Mouse (Mus musculus) neural tube, embryonic 15.5 days (tissue): ENCODE results near the gene Snx30. TPM values are rescaled to one million over a fixed set of nuclear protein-coding genes. Genes with fewer than 3 reads are reported as not detected.

Experiments used
- ATAC-seq: fragments of 200-750 bp; cut with Nextera tagmentation; 2 replicates; pipeline ENCODE4 v1.8.0; 2017; ENCODE audit warnings: mild to moderate bottlenecking, moderate TSS enrichment, moderate library complexity; ENCODE audit not compliant: low FRiP score
- H3K27ac ChIP-seq: fragments of 300-500 bp; sonication (generic); replicated peaks from 2 replicates; pipeline ENCODE4 v1.5.1; 2015; ENCODE audit warnings: mild to moderate bottlenecking, inconsistent platforms
- H3K27me3 ChIP-seq: fragments of 300-500 bp; sonication (generic); replicated peaks from 2 replicates; pipeline ENCODE4 v1.6.1; 2015; ENCODE audit warnings: inconsistent platforms
- H3K36me3 ChIP-seq: fragments of 300-500 bp; sonication (generic); 2 replicates; pipeline ENCODE4 v1.6.1; 2015; ENCODE audit warnings: inconsistent platforms
- H3K4me1 ChIP-seq: fragments of 300-500 bp; sonication (generic); 2 replicates; pipeline ENCODE4 v1.6.1; 2015; ENCODE audit warnings: inconsistent platforms
- H3K4me2 ChIP-seq: fragments of 300-500 bp; sonication (generic); 2 replicates; pipeline ENCODE4 v1.6.1; 2015; ENCODE audit warnings: inconsistent platforms, mild to moderate bottlenecking, moderate library complexity
- H3K4me3 ChIP-seq: fragments of 300-500 bp; sonication (generic); replicated peaks from 2 replicates; pipeline ENCODE4 v1.5.1; 2015; ENCODE audit warnings: mild to moderate bottlenecking, inconsistent platforms
- H3K9ac ChIP-seq: fragments of 300-500 bp; sonication (generic); replicated peaks from 2 replicates; pipeline ENCODE4 v1.6.1; 2015; ENCODE audit warnings: mild to moderate bottlenecking, inconsistent platforms
- H3K9me3 ChIP-seq: fragments of 300-500 bp; sonication (generic); replicated peaks from 2 replicates; pipeline ENCODE4 v1.6.1; 2016; ENCODE audit warnings: inconsistent platforms
- WGBS: fragments of 180-500 bp; shearing (Covaris S2); methylation state at CpG from one replicate; pipeline ENCODE4 v1.1.7; 2015; ENCODE audit warnings: mixed read lengths; 5-methylcytosine and 5-hydroxymethylcytosine counted together
- polyA plus RNA-seq: library from polyadenylated mRNA; unstranded; fragments of >200 nt; fragmentation: Nextera tagmentation; extraction: Ambion mirVana; gene quantifications from 2 replicates; pipeline ENCODE4 v1.2.1, GENCODE M21; 2015

Gene Snx30
- polyA plus RNA-seq, 1 experiment from 2014 or later = 17.8 TPM

DNA sequence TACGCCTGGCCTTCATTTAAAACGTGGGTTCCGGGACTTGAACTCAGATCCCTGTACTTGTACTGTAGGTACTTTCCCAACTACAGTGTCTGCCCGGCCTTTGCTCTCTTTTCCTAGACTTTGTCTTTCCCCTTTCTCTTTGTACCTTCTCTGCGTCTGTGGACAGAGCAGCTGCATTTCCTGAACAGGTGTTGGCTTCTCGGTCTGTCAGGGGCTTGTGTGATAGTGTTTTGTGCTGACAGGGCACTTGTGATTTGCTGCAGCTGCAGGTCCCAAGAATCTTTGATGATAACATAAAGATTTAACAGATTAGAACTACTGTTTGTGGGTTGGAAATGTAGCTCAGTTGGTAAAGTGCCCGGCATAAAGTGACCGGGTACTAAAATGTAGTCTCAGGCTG is 73.0 kb downstream of the Snx30 start:
- no peaks in the 10 kb centered on the region; the same call in 1 of the 2 replicates for H3K4me1 ChIP-seq
- H3K9me3 ChIP-seq = no peaks in the 10 kb centered on the region
- no peaks in the 10 kb centered on the region for H3K27me3 ChIP-seq
- H3K36me3 ChIP-seq = peaks cover 38% of the 10 kb centered on the region
- ATAC-seq = no peak
- H3K4me3 ChIP-seq = no peak overlapping the region
- H3K9ac ChIP-seq = no peak overlapping the region
- no peak overlapping the region for H3K4me2 ChIP-seq
- H3K27ac ChIP-seq = no peak overlapping the region
- WGBS = 94% methylated on average over 8 of the region's 8 CpGs

DNA sequence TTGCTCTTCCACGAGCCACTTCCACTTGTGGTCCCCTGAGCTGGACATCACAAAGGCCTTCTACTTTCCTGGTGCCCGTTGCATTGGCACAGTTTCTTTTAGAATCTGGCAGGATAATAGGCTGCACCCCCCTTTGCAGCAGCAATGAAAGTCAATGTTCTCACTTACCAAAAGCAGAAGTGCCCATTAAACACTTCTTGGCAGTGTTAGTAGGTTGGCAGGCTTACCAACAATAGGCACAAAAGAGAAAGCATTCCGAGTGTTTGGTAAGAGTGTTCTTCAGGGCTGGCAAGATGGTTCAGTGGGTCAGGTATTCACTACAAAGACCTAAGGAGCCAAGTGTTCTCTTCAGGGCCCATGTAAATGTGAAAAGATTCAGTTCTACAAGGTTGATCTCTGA is 73.8 kb downstream of the Snx30 start:
- Histone ChIP-seq H3K9me3 (no peaks in the 10 kb centered on the region), H3K9ac (no peak overlapping the region), H3K27me3 (no peaks in the 10 kb centered on the region), H3K4me1 (no peaks in the 10 kb centered on the region; the same call in 1 of the 2 replicates), H3K4me2 (no peak overlapping the region), H3K36me3 (peaks cover 38% of the 10 kb centered on the region), H3K4me3 (no peak overlapping the region), H3K27ac (no peak overlapping the region)
- no peak for ATAC-seq
- 73% methylated on average over 3 of the region's 3 CpGs for WGBS

DNA sequence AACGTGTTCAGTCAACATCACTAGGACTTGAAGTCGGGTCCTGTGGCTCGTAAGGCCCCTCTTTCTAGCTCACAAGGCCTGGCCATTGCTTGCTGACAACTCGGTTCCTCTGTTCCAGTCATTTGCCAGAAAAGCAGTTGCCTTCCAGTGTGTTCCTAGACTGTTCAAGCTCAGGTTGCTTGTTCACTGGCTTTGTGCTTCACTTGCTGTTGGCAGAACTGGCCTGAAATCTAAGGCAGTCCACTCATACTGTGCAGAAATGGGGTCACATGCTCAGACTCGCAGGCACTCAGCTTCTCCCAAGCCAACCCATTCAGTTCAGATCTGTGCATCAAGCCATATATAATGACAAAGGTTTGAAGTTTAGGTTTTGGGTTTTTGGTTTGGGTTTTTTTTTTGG is 75.1 kb downstream of the Snx30 start:
- Histone ChIP-seq H3K9me3 (no peaks in the 10 kb centered on the region), H3K9ac (no peak overlapping the region), H3K27ac (no peak overlapping the region), H3K27me3 (no peaks in the 10 kb centered on the region), H3K4me1 (no peaks in the 10 kb centered on the region), H3K36me3 (peaks cover 49% of the 10 kb centered on the region), H3K4me3 (no peak overlapping the region), H3K4me2 (no peak overlapping the region)
- whole genome bisulfite sequencing = 89% methylated on average over 5 of the region's 5 CpGs
- ATAC-seq = no peak

GRCm38 (mm10) chr4:59881210-59881609 is 75.6 kb downstream of the Snx30 start:
- Histone ChIP-seq H3K27ac (no peak overlapping the region), H3K27me3 (no peaks in the 10 kb centered on the region), H3K4me1 (no peaks in the 10 kb centered on the region), H3K4me3 (no peak overlapping the region), H3K36me3 (peaks cover 50% of the 10 kb centered on the region), H3K4me2 (no peak overlapping the region), H3K9me3 (no peaks in the 10 kb centered on the region), H3K9ac (no peak overlapping the region)
- 88% methylated on average over 2 of the region's 2 CpGs for WGBS
- ATAC-seq = no peak

DNA sequence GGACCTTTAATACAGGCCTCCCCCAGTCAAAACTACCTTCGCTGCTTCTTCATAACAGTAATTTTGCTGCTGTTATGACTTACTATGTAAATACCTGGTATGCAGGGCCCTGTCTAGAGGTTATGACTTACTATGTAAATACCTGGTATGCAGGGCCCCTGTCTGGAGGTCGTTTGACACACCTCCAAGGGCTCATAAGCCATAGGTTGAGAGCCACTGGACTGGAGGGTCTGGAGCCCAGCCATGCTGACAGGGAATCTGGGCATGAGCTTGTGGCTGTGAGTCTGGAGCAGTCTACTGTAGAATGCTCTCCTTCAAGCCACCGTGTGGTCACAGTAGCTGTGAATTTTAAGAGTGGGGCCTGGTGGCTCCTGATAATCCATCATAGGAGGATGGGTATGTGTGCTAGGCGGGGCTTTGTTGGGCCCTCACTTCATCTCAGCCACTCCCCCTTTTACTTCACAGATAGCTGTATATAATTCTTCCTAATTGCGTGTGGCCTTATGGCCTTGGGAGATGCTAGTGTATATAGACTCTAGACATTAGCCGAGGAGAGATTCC is 78.6 kb downstream of the Snx30 start:
- H3K9me3 ChIP-seq = no peaks in the 10 kb centered on the region
- H3K4me2 ChIP-seq = no peak overlapping the region
- H3K27me3 ChIP-seq = no peaks in the 10 kb centered on the region
- no peak overlapping the region for H3K4me3 ChIP-seq
- WGBS = 89% methylated on average over 6 of the region's 6 CpGs
- no peak for ATAC-seq
- no peak overlapping the region for H3K27ac ChIP-seq
- no peak overlapping the region for H3K9ac ChIP-seq
- H3K4me1 ChIP-seq = no peaks in the 10 kb centered on the region
- peaks cover 57% of the 10 kb centered on the region for H3K36me3 ChIP-seq

- 94% methylated on average over 6 of the region's 6 CpGs for WGBS
- Histone ChIP-seq H3K9ac (no peak overlapping the region), H3K27ac (no peak overlapping the region), H3K9me3 (no peaks in the 10 kb centered on the region), H3K4me3 (no peak overlapping the region), H3K27me3 (no peaks in the 10 kb centered on the region), H3K4me2 (no peak overlapping the region), H3K36me3 (peaks cover 40% of the 10 kb centered on the region), H3K4me1 (no peaks in the 10 kb centered on the region)
- no peak for ATAC-seq
Measured at GRCm38 (mm10) chr4:59886281-59886680, 80.6 kb downstream of the Snx30 start.

GRCm38 (mm10) chr4:59887011-59887410 is 81.4 kb downstream of the Snx30 start:
- H3K27me3 ChIP-seq = no peaks in the 10 kb centered on the region
- no peak for ATAC-seq
- no peak overlapping the region for H3K9ac ChIP-seq
- no peaks in the 10 kb centered on the region for H3K4me1 ChIP-seq
- no peak overlapping the region for H3K4me2 ChIP-seq
- WGBS = 87% methylated on average over 5 of the region's 5 CpGs
- H3K4me3 ChIP-seq = no peak overlapping the region
- no peaks in the 10 kb centered on the region for H3K9me3 ChIP-seq
- no peak overlapping the region for H3K27ac ChIP-seq
- peaks cover 36% of the 10 kb centered on the region for H3K36me3 ChIP-seq

GRCm38 (mm10) chr4:59888014-59888413 is 82.4 kb downstream of the Snx30 start:
- WGBS = 74% methylated on average over 5 of the region's 5 CpGs
- H3K4me1 ChIP-seq = no peaks in the 10 kb centered on the region
- ATAC-seq = no peak

GRCm38 (mm10) chr4:59890086-59890600 is 84.5 kb downstream of the Snx30 start:
- no peak overlapping the region for H3K27ac ChIP-seq
- peaks cover 39% of the 10 kb centered on the region for H3K36me3 ChIP-seq
- ATAC-seq = no peak
- no peak overlapping the region for H3K4me2 ChIP-seq
- H3K9me3 ChIP-seq = no peaks in the 10 kb centered on the region
- no peak overlapping the region for H3K9ac ChIP-seq
- H3K4me3 ChIP-seq = no peak overlapping the region
- H3K4me1 ChIP-seq = no peaks in the 10 kb centered on the region
- WGBS = 91% methylated on average over 6 of the region's 6 CpGs
- H3K27me3 ChIP-seq = no peaks in the 10 kb centered on the region

More at GRCm38 (mm10) chr4:59888014-59888413, 82.4 kb downstream of the Snx30 start:
- no peak overlapping the region for H3K27ac ChIP-seq
- H3K4me3 ChIP-seq = no peak overlapping the region
- H3K9me3 ChIP-seq = no peaks in the 10 kb centered on the region
- no peaks in the 10 kb centered on the region for H3K27me3 ChIP-seq
- no peak overlapping the region for H3K9ac ChIP-seq
- no peak overlapping the region for H3K4me2 ChIP-seq
- peaks cover 29% of the 10 kb centered on the region for H3K36me3 ChIP-seq

DNA sequence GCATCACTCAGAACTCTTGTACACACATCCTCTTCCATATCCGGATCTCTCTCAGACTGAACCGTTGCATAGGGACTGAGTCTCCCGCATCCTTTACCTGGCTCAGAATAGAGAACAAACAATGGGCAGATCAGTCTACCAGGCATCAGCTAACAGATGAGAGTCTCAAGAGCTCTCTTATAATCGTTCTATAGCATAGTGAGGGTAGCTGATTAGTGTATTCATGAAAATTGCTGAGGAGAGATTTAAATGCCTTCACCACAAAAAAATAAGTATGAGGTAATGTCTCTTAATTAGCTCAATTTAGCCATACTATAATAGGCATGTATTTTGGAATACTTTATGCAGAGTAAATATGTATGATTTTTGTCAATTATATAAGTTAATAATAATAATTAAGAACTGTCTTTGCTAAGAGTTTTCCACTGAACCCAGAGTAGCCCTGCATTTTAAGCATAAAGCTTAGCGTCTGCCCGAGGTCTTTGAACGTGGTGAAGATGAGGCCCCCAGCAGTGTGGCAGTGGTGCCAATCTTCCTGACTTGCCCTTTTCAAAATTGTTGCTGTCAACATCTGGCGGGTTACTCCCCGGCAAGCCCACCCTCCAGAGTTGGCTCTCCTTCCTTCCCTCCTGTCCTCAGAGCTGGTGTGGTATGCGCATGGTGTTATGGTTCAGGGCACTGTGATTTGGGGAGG is 86.2 kb downstream of the Snx30 start:
- no peaks in the 10 kb centered on the region for H3K4me1 ChIP-seq
- no peaks in the 10 kb centered on the region for H3K27me3 ChIP-seq
- no peak overlapping the region for H3K9ac ChIP-seq
- no peak for ATAC-seq
- H3K4me2 ChIP-seq = no peak overlapping the region
- H3K36me3 ChIP-seq = peaks cover 46% of the 10 kb centered on the region
- 88% methylated on average over 10 of the region's 10 CpGs for WGBS
- H3K4me3 ChIP-seq = no peak overlapping the region
- H3K9me3 ChIP-seq = no peaks in the 10 kb centered on the region
- H3K27ac ChIP-seq = no peak overlapping the region

DNA sequence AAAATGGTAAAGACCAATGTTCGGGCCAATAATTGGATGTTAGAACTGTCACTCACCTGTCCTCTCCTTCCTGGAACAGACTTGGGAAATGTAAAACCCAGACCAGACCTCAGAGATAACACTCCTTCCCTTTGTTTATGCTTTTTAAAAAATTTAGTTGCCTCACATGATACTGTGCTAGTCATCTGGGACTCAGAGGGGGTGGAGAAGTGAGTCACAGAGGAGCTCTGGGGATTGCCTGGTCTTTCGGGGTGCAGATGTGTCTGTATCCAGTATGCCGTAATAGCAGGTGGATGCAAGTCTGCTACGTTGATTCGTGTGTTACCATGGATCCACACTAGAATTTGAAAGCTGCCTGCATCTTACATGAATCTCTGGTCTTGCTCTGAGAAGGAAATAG is 87.1 kb downstream of the Snx30 start:
- H3K4me1 ChIP-seq = no peaks in the 10 kb centered on the region
- WGBS = 97% methylated on average over 5 of the region's 5 CpGs
- no peak overlapping the region for H3K27ac ChIP-seq
- H3K4me2 ChIP-seq = no peak overlapping the region
- H3K36me3 ChIP-seq = peaks cover 48% of the 10 kb centered on the region
- ATAC-seq = no peak
- no peaks in the 10 kb centered on the region for H3K9me3 ChIP-seq
- no peak overlapping the region for H3K4me3 ChIP-seq
- H3K27me3 ChIP-seq = no peaks in the 10 kb centered on the region
- no peak overlapping the region for H3K9ac ChIP-seq

DNA sequence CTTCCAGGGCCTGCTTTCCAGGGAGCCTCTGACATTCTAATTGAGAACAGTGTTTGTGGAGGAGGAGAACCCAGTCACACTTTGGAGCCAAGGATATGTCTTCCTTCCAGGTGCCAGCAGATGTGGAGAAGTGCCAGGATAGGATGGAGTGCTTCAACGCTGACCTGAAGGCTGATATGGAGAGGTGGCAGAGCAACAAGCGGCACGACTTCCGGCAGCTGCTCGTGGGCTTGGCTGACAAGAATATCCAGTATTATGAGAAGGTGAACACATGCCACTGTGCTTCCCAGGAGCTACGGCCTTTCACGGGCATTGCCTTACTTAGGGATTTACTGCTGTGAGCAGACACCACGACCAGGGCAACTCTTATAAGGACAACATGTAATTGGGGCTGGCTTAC is 88.8 kb downstream of the Snx30 start:
- WGBS = 94% methylated on average over 8 of the region's 8 CpGs
- Histone ChIP-seq H3K27ac (no peak overlapping the region), H3K4me1 (no peaks in the 10 kb centered on the region), H3K9ac (no peak overlapping the region), H3K36me3 (peaks cover 57% of the 10 kb centered on the region), H3K4me2 (no peak overlapping the region), H3K4me3 (no peak overlapping the region), H3K9me3 (no peaks in the 10 kb centered on the region), H3K27me3 (no peaks in the 10 kb centered on the region)
- ATAC-seq = no peak
